Mouse (Mus musculus): ENCODE measurements around the gene Gm37596. TPM values are rescaled to one million over a fixed set of nuclear protein-coding genes. Genes with fewer than 3 reads are reported as not detected.

Gene Gm37596
- polyA plus RNA-seq (2014; fragmentation: Illumina TruSeq; extraction: RNeasy Lipid Tissue Mini Kit (QIAGEN cat#74804); ENCODE audit: low read depth, low replicate concordance), result not detected

DNA sequence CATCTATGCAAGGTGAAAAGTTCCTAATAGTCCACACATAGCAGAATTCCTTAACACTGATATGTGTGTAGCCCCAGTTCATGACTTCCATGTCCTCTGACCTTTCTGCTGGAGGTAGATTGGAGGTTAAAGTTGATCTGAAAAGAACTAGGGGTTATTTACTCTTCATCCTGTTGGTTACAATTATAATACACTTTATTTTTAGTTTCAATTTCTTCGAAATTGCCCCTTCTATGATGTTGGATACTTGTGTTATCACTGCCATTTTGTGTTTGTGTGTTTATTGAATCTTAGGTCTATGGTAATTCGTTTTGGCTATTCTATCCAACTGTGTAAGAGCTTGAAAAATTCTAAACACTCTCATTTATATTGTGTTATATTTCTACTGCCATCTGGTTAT, at the start of gene Gm37596:
Gene Gm37596 (minus strand): TSS at position 101 of the 400 bp plus-strand sequence.

DNA sequence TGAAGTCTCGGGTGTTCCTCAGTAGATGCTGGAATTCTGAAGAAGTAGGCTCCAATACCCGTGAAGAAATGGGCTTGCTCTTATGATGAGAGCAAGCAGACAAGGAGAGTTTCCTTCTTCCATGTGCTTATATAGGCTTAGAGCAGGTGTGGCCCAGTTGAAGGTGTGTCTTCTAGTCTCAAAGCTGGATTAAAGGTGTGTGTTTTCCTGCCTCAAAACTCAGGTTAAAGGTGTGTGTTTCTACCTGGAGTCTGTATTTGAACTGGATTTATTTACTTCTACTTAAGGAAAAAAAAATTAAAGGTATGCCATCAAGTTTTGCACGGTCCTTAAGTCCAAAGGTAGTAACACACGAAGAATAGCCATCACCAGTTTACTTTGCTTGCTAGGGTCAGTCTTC, 16.7 kb downstream of the Gm37596 start, which contains the start of gene Tdpoz1:
Gene Tdpoz1 (minus strand): TSS at position 101 of the 400 bp plus-strand sequence.

DNA sequence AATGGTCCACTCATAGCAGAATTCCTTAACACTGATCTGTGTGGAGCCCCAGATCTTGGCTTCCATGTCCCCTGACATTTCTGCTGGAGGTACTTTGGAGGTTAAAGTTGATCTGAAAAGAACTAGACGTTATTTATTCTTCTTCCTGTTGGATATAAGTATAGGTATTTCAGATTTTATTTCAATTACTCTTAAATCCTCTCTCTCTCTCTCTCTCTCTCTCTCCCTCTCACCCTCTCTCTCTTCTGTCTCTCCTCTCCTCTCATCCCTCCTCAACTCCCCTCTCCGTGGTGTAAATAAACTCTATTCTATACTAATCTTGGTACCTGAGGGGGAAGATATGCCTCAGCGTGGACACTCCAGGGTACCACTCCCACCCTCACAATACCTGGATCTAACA, 40.3 kb downstream of the Gm37596 start, which contains the start of gene Tdpoz2:
Gene Tdpoz2 (minus strand): TSS at position 101 of the 400 bp plus-strand sequence.

Other genes starting within 250 kb of the Gm37596 start
- gene Tchhl1, start 224.3 kb downstream of the Gm37596 start, polyA plus RNA-seq (2014; fragmentation: Illumina TruSeq; extraction: RNeasy Lipid Tissue Mini Kit (QIAGEN cat#74804); ENCODE audit: low read depth, low replicate concordance), result not detected
- gene S100a11, start 172.6 kb downstream of the Gm37596 start, polyA plus RNA-seq (2014; fragmentation: Illumina TruSeq; extraction: RNeasy Lipid Tissue Mini Kit (QIAGEN cat#74804); ENCODE audit: low read depth, low replicate concordance), result 160 TPM
- gene S100a10, start 138.0 kb downstream of the Gm37596 start, polyA plus RNA-seq (2014; fragmentation: Illumina TruSeq; extraction: RNeasy Lipid Tissue Mini Kit (QIAGEN cat#74804); ENCODE audit: low read depth, low replicate concordance), result 98.9 TPM
- not detected for gene Tdpoz2, start 40.4 kb downstream of the Gm37596 start, polyA plus RNA-seq (2014; fragmentation: Illumina TruSeq; extraction: RNeasy Lipid Tissue Mini Kit (QIAGEN cat#74804); ENCODE audit: low read depth, low replicate concordance)
- gene Tdpoz1, start 16.8 kb downstream of the Gm37596 start, polyA plus RNA-seq (2014; fragmentation: Illumina TruSeq; extraction: RNeasy Lipid Tissue Mini Kit (QIAGEN cat#74804); ENCODE audit: low read depth, low replicate concordance), result not detected
- gene Gm5773, start 79.9 kb upstream of the Gm37596 start, polyA plus RNA-seq (2014; fragmentation: Illumina TruSeq; extraction: RNeasy Lipid Tissue Mini Kit (QIAGEN cat#74804); ENCODE audit: low read depth, low replicate concordance), result not detected
- gene Tdpoz4, start 103.3 kb upstream of the Gm37596 start, polyA plus RNA-seq (2014; fragmentation: Illumina TruSeq; extraction: RNeasy Lipid Tissue Mini Kit (QIAGEN cat#74804); ENCODE audit: low read depth, low replicate concordance), result not detected
- gene Tdpoz3, start 132.9 kb upstream of the Gm37596 start, polyA plus RNA-seq (2014; fragmentation: Illumina TruSeq; extraction: RNeasy Lipid Tissue Mini Kit (QIAGEN cat#74804); ENCODE audit: low read depth, low replicate concordance), result not detected